Mouse (Mus musculus): ENCODE measurements around the gene Pom121.
A peak's percentile ranks its signal among the peaks of the same experiment; 100 is the strongest.

Pom121 gene

GRCm38 (mm10) chr5:135394004-135394823 lies at the start of gene Pom121:
TSS of gene Pom121 (minus strand) at chr5:135394546.
- DNase-seq (ENCODE audit: low spot score in 2 of 2): peak; percentile 57 to 82

- no peak for DNase-seq (ENCODE audit: low spot score in 2 of 2)
Observed at GRCm38 (mm10) chr5:135442430-135442829, 48.1 kb upstream of the Pom121 start.

GRCm38 (mm10) chr5:135435039-135435438 lies 40.7 kb upstream of the Pom121 start:
- no peak for DNase-seq (ENCODE audit: low spot score in 2 of 2)

GRCm38 (mm10) chr5:135433861-135434260 lies 39.5 kb upstream of the Pom121 start:
- no peak for DNase-seq (ENCODE audit: low spot score in 2 of 2)

GRCm38 (mm10) chr5:135431111-135431510 lies 36.8 kb upstream of the Pom121 start:
- DNase-seq (ENCODE audit: low spot score in 2 of 2): peak in 1 of 2 experiments; percentile 19

GRCm38 (mm10) chr5:135428786-135429185 lies 34.4 kb upstream of the Pom121 start:
- DNase-seq (ENCODE audit: low spot score in 2 of 2): no peak

- DNase-seq (ENCODE audit: low spot score in 2 of 2): no peak
Observed at GRCm38 (mm10) chr5:135410266-135410665, 15.9 kb upstream of the Pom121 start.

GRCm38 (mm10) chr5:135408114-135408513 lies 13.8 kb upstream of the Pom121 start:
- DNase-seq (ENCODE audit: low spot score in 2 of 2): no peak

- DNase-seq (ENCODE audit: low spot score in 2 of 2): no peak
Observed at GRCm38 (mm10) chr5:135405437-135405836, 11.1 kb upstream of the Pom121 start.

- peak in 1 of 2 experiments; percentile 19 for DNase-seq (ENCODE audit: low spot score in 2 of 2)
Observed at GRCm38 (mm10) chr5:135404623-135405022, 10.3 kb upstream of the Pom121 start.

- peak; percentile 80 to 86 for DNase-seq (ENCODE audit: low spot score in 2 of 2)
Observed at GRCm38 (mm10) chr5:135400244-135400643, 5.9 kb upstream of the Pom121 start.

- DNase-seq (ENCODE audit: low spot score in 2 of 2): no peak
Observed at GRCm38 (mm10) chr5:135399382-135399781, 5.0 kb upstream of the Pom121 start.

GRCm38 (mm10) chr5:135395826-135396225 lies 1.5 kb upstream of the Pom121 start:
- DNase-seq (ENCODE audit: low spot score in 2 of 2): peak in 1 of 2 experiments; percentile 30

- DNase-seq (ENCODE audit: low spot score in 2 of 2): no peak
Observed at GRCm38 (mm10) chr5:135383771-135384170, 10.6 kb downstream of the Pom121 start.

- DNase-seq (ENCODE audit: low spot score in 2 of 2): no peak
Observed at GRCm38 (mm10) chr5:135382746-135383145, 11.6 kb downstream of the Pom121 start.

- no peak for DNase-seq (ENCODE audit: low spot score in 2 of 2)
Observed at GRCm38 (mm10) chr5:135381356-135381925, 12.9 kb downstream of the Pom121 start.

- no peak for DNase-seq (ENCODE audit: low spot score in 2 of 2)
Observed at GRCm38 (mm10) chr5:135380681-135381080, 13.7 kb downstream of the Pom121 start.

- no peak for DNase-seq (ENCODE audit: low spot score in 2 of 2)
Observed at GRCm38 (mm10) chr5:135376341-135376740, 18.0 kb downstream of the Pom121 start.

GRCm38 (mm10) chr5:135375167-135375566 lies 19.2 kb downstream of the Pom121 start:
- peak in 1 of 2 experiments; percentile 51 for DNase-seq (ENCODE audit: low spot score in 2 of 2)

GRCm38 (mm10) chr5:135373601-135374000 lies 20.7 kb downstream of the Pom121 start:
- DNase-seq (ENCODE audit: low spot score in 2 of 2): no peak

GRCm38 (mm10) chr5:135371195-135371594 lies 23.2 kb downstream of the Pom121 start:
- DNase-seq (ENCODE audit: low spot score in 2 of 2): no peak

GRCm38 (mm10) chr5:135369787-135370654 lies 24.3 kb downstream of the Pom121 start, which contains the start of gene Nsun5:
TSS of gene Nsun5 (plus strand) at chr5:135369953.
- peak; percentile 84 to 97 for DNase-seq (ENCODE audit: low spot score in 2 of 2)

All from cerebellum, postnatal 4 days (tissue).